Mouse (Mus musculus) stomach, postnatal 0 days (tissue): ENCODE results near the gene Mks1.

ENCODE experiments used
- CTCF ChIP-seq: IDR thresholded peaks from 2 replicates; pipeline ENCODE4 v1.5.1; 2016; ENCODE audit warnings: antibody characterized with exemption, low read depth, mild to moderate bottlenecking, moderate library complexity
- EP300 ChIP-seq: optimal IDR thresholded peaks from 2 replicates; pipeline ENCODE3; 2016; ENCODE audit warnings: antibody characterized with exemption

DNA sequence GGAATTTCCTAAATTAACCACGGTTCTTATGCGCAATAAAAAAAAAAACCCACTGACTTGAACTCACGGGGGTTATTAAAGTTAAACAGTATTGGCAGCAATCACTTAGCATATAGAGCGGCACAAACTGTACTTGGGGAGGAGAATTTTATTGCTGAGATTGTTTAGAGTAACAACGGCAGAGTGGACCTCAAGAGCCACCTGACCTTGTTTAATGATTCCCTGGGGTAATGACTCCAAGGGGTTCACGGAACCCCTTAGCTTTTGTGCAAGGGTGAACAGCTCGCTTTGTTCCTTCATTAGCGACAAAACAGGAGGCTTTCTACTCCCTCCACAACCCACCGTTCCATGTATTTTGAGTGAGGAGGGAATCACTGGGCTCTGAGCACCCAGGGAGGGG lies 26.8 kb downstream of the Mks1 start:
- TF ChIP-seq CTCF (no peak), EP300 (no peak)
